Mouse (Mus musculus) heart, embryonic 10.5 days (tissue): ENCODE measurements around the gene Senp3. TPM values are rescaled to one million over a fixed set of nuclear protein-coding genes. Genes with fewer than 3 reads are reported as not detected.

Source experiments
- DNase-seq: peaks from one replicate; pipeline ENCODE4 v3.0.0-alpha.2; 2017; ENCODE audit warnings: low spot score
- H3K27ac ChIP-seq: fragments of 300-500 bp; sonication (generic); 2 replicates; pipeline ENCODE4 v1.5.1; 2016; ENCODE audit warnings: mild to moderate bottlenecking
- H3K27me3 ChIP-seq: fragments of 300-500 bp; sonication (generic); 2 replicates; pipeline ENCODE4 v1.6.1; 2016; ENCODE audit warnings: mild to moderate bottlenecking; ENCODE audit not compliant: poor library complexity, insufficient read depth, severe bottlenecking
- H3K36me3 ChIP-seq: fragments of 300-500 bp; sonication (generic); 2 replicates; pipeline ENCODE4 v1.6.1; 2016; ENCODE audit warnings: mild to moderate bottlenecking, moderate library complexity
- H3K4me1 ChIP-seq: fragments of 300-500 bp; sonication (generic); 2 replicates; pipeline ENCODE4 v1.6.1; 2016; ENCODE audit warnings: mild to moderate bottlenecking
- H3K4me3 ChIP-seq: fragments of 300-500 bp; sonication (generic); 2 replicates; pipeline ENCODE4 v1.5.1; 2016; ENCODE audit warnings: mild to moderate bottlenecking, moderate library complexity
- H3K9me3 ChIP-seq: fragments of 300-500 bp; sonication (generic); 2 replicates; pipeline ENCODE4 v1.6.1; 2016; ENCODE audit warnings: mild to moderate bottlenecking, moderate library complexity
- WGBS: fragments of 180-500 bp; shearing (Covaris S2); methylation state at CpG from one replicate; pipeline ENCODE4 v1.1.7; 2016; 5-methylcytosine and 5-hydroxymethylcytosine counted together
- polyA plus RNA-seq: library from polyadenylated mRNA; unstranded; fragments of >200 nt; fragmentation: Nextera tagmentation; extraction: Ambion mirVana; gene quantifications from 2 replicates; pipeline ENCODE4 v1.2.1, GENCODE M21; 2016

Gene Senp3
- polyA plus RNA-seq, 1 experiment from 2014 or later, result 108 TPM

DNA sequence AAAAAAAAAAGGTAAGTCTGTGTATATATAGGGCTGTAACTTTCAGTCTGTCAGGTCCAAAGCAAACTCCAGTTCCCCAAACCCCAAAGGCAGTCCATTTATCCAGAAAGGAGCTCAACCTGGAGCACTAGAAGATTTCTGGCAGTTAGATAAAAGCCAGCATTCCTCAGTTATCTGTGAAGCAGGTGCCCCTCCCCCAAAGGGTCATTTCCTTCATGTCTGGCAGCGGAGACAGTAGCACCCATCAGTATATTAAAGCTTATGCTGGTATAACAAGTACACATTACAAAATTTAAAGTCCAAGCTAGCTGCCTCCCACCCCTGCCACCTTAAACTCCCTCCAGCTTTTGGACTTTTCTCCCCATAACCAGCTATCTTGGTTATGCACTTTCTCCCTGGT lies 17.7 kb upstream of the Senp3 start:
- Histone ChIP-seq H3K27ac (peak overlapping the region; percentile 56; the same call in 1 of the 2 replicates), H3K4me3 (0 out of 2 replicates have a peak overlapping the region, but pooled peaks have one; percentile 15), H3K9me3 (no peaks in the 10 kb centered on the region), H3K4me1 (peaks cover 33% of the 10 kb centered on the region), H3K36me3 (no peaks in the 10 kb centered on the region), H3K27me3 (no peaks in the 10 kb centered on the region)
- 22% methylated on average over 1 of the region's 1 CpGs for WGBS
- DNase-seq, result no peak

GRCm38 (mm10) chr11:69698574-69698973 lies 16.7 kb upstream of the Senp3 start:
- Histone ChIP-seq H3K27ac (no peak overlapping the region), H3K4me1 (peaks cover 33% of the 10 kb centered on the region), H3K27me3 (no peaks in the 10 kb centered on the region), H3K4me3 (no peak overlapping the region), H3K36me3 (no peaks in the 10 kb centered on the region), H3K9me3 (no peaks in the 10 kb centered on the region)
- DNase-seq, result no peak
- WGBS, result 72% methylated on average over 5 of the region's 5 CpGs

GRCm38 (mm10) chr11:69697396-69697795 lies 15.5 kb upstream of the Senp3 start:
- DNase-seq, result no peak
- 83% methylated on average over 3 of the region's 3 CpGs for WGBS
- Histone ChIP-seq H3K4me3 (no peak overlapping the region), H3K36me3 (no peaks in the 10 kb centered on the region), H3K4me1 (peaks cover 40% of the 10 kb centered on the region), H3K27ac (no peak overlapping the region), H3K9me3 (no peaks in the 10 kb centered on the region), H3K27me3 (no peaks in the 10 kb centered on the region)

DNA sequence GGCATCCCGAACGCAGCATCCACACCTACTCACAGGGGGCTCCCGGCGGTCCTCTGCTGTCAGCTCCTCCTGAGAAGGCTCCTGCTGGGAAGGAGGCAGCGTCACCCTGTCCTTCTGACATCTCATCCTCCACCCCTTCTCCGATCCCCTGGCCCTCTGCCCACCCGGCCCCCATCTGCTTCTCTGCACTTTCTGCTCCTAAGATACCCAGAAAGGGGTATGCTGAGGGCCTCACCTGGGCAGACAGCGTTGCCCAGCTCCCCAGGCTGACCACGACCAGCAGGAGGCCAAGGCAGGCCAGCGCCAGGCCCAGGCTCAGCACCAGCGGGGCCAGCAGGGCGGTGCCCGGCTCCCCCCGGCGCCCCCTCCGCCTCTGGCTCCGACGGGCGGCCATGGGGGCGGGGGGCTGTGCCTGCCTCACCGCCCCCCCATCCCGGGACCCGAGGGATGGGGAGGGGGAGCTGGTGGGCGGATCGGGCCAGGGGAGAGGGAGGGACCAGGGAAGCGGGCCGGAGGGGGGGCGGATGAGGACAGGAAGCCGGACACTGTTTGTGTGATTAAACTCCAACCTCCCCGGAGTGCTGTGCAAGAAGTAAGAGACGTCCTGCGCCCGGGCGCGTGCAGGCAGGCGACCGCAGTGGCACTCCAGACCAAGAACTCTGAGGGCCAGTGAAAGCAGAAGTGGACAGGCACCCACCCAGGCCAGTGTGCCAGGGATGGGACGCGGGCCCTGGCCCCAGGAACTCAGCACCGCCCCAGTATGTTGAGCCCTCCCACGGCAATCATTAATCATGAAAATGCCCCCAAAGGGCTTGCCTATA lies 13.7 kb upstream of the Senp3 start, which contains the start of the genes Tnfsf12 and Tnfsfm13:
TSS of gene Tnfsf12 (minus strand) at position 489 of the 821 bp plus-strand sequence.
TSS of gene Tnfsfm13 (minus strand) at position 738 of the 821 bp plus-strand sequence.
- Histone ChIP-seq H3K9me3 (no peaks in the 10 kb centered on the region), H3K4me3 (peak within 1 kb of the TSS; percentile 79), H3K4me1 (peaks cover 37% of the 10 kb centered on the region), H3K27ac (peak within 1 kb of the TSS; percentile 93), H3K36me3 (no peaks in the 10 kb centered on the region), H3K27me3 (no peaks in the 10 kb centered on the region)
- WGBS, result under 1% methylated on average over 40 of the region's 41 CpGs
- DNase-seq, result peak; percentile 83

- Histone ChIP-seq H3K27ac (peak overlapping the region; percentile 93; the same call in 1 of the 2 replicates), H3K9me3 (no peaks in the 10 kb centered on the region), H3K4me1 (peaks cover 32% of the 10 kb centered on the region), H3K4me3 (peak overlapping the region; percentile 79), H3K36me3 (no peaks in the 10 kb centered on the region), H3K27me3 (no peaks in the 10 kb centered on the region)
- no peak for DNase-seq
- WGBS, result 33% methylated on average over 6 of the region's 6 CpGs
Measured at GRCm38 (mm10) chr11:69695046-69695360, 13.1 kb upstream of the Senp3 start.

- H3K27me3 ChIP-seq, result no peaks in the 10 kb centered on the region
- H3K4me3 ChIP-seq, result no peak overlapping the region
- DNase-seq, result no peak
- H3K36me3 ChIP-seq, result no peaks in the 10 kb centered on the region
- H3K27ac ChIP-seq, result peak overlapping the region; percentile 36; the same call in 1 of the 2 replicates
- WGBS, result 66% methylated on average over 11 of the region's 11 CpGs
- H3K9me3 ChIP-seq, result no peaks in the 10 kb centered on the region
- peaks cover 25% of the 10 kb centered on the region for H3K4me1 ChIP-seq
Measured at GRCm38 (mm10) chr11:69693421-69693965, 11.6 kb upstream of the Senp3 start.

- Histone ChIP-seq H3K4me1 (peaks cover 25% of the 10 kb centered on the region), H3K36me3 (no peaks in the 10 kb centered on the region), H3K4me3 (no peak overlapping the region), H3K27ac (no peak overlapping the region), H3K9me3 (no peaks in the 10 kb centered on the region), H3K27me3 (no peaks in the 10 kb centered on the region)
- 85% methylated on average over 6 of the region's 6 CpGs for WGBS
- no peak for DNase-seq
Measured at GRCm38 (mm10) chr11:69692863-69693262, 11.0 kb upstream of the Senp3 start.

DNA sequence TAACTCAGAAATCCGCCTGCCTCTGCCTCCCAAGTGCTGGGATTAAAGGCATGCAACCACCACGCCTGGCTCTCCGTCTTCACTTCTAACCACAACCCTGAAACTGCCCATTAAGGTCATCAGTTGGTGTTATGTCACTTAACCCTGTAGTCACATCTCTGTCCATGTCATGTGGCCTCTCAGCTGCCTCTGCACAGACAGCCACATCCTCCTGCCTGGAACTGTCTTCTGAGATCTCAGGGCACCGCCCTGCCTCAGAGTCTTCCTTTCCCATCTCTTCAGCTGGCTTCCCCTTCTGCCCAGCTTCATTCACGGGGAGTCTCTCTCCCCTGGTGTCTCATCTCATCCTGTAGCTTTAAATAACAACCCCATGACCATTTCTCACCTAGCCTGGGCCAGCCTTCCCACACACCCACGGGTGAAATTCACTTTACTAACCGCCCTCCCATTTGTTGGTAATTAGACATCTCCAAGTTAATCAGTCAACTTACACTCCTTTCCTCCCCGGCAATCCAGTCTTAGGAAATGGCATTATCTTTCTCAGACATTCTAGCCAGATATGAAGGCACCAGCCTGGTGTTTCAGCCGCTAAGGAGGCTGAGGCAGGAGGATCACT lies 10.4 kb upstream of the Senp3 start:
- no peak for DNase-seq
- Histone ChIP-seq H3K27me3 (no peaks in the 10 kb centered on the region), H3K4me3 (no peak overlapping the region), H3K36me3 (no peaks in the 10 kb centered on the region), H3K27ac (no peak overlapping the region), H3K4me1 (peaks cover 25% of the 10 kb centered on the region), H3K9me3 (no peaks in the 10 kb centered on the region)
- 64% methylated on average over 9 of the region's 9 CpGs for WGBS

GRCm38 (mm10) chr11:69689891-69690290 lies 8.0 kb upstream of the Senp3 start:
- peaks cover 12% of the 10 kb centered on the region; the same call in 1 of the 2 replicates for H3K27me3 ChIP-seq
- H3K36me3 ChIP-seq, result no peaks in the 10 kb centered on the region
- WGBS, result 85% methylated on average over 1 of the region's 1 CpGs
- no peak for DNase-seq
- peaks cover 28% of the 10 kb centered on the region for H3K4me1 ChIP-seq
- H3K27ac ChIP-seq, result no peak overlapping the region
- H3K4me3 ChIP-seq, result no peak overlapping the region
- H3K9me3 ChIP-seq, result no peaks in the 10 kb centered on the region

- Histone ChIP-seq H3K36me3 (no peaks in the 10 kb centered on the region), H3K4me3 (no peak overlapping the region), H3K27ac (peak overlapping the region; percentile 43; the same call in 1 of the 2 replicates), H3K9me3 (no peaks in the 10 kb centered on the region), H3K4me1 (peaks cover 22% of the 10 kb centered on the region), H3K27me3 (peaks cover 23% of the 10 kb centered on the region)
- WGBS, result 45% methylated on average over 5 of the region's 5 CpGs
- DNase-seq, result no peak
Measured at GRCm38 (mm10) chr11:69687061-69687460, 5.2 kb upstream of the Senp3 start.

GRCm38 (mm10) chr11:69686377-69686776 lies 4.5 kb upstream of the Senp3 start:
- H3K27ac ChIP-seq, result 0 out of 2 replicates have a peak overlapping the region, but pooled peaks have one; percentile 42
- no peaks in the 10 kb centered on the region for H3K36me3 ChIP-seq
- no peak for DNase-seq
- peaks cover 22% of the 10 kb centered on the region for H3K4me1 ChIP-seq
- WGBS, result 23% methylated on average over 4 of the region's 4 CpGs
- H3K27me3 ChIP-seq, result peaks cover 23% of the 10 kb centered on the region
- no peak overlapping the region for H3K4me3 ChIP-seq
- no peaks in the 10 kb centered on the region for H3K9me3 ChIP-seq

DNA sequence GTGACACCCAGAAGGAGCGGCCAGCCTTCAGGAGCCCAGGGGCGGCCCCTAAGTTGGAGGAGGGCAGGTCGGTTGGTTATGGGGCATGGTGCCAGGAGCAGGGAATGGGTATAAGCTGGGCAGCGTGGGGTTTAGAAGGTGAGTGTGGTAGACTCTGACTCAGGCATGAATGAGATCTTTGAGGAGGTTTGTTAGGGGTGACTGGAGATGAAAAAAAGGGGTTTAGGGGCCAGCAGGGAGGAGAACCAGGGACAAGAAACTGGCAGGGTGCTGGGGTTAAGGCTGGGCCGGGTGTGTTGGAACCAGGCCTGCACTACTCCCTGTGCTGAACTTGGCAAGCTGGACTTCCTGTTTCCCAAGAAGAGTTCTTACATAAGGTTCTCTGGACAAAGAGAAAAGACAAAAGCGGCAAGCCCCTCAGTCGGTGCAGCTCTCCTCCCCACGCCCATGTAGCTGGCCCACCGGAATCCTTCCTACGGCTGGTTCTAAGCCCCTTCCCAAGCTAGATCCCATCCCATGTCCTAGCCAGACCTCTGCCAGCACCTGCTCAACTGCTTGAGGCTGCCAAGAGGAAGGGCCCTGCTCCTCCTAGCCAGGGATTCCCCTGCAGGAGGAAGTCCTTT lies 3.8 kb upstream of the Senp3 start, which contains the start of gene Tnfsf13:
TSS of gene Tnfsf13 (minus strand) at position 259 of the 623 bp plus-strand sequence.
- DNase-seq, result no peak
- no peak within 1 kb of the TSS for H3K4me3 ChIP-seq
- H3K9me3 ChIP-seq, result no peaks in the 10 kb centered on the region
- H3K27ac ChIP-seq, result 0 out of 2 replicates have a peak within 1 kb of the TSS, but pooled peaks have one; percentile 43
- 78% methylated on average over 10 of the region's 10 CpGs for WGBS
- H3K4me1 ChIP-seq, result peaks cover 26% of the 10 kb centered on the region
- no peaks in the 10 kb centered on the region for H3K36me3 ChIP-seq
- H3K27me3 ChIP-seq, result peaks cover 23% of the 10 kb centered on the region
